Mouse (Mus musculus) mature B cell (primary cell): Measurements from ENCODE around the gene Itga9.

Experiments
- in situ Hi-C: fragments of 300-500 bp; cut with MboI; formaldehyde crosslinking; loops from 2 replicates; pipeline ENCODE4 v1.14.3; 2019

The Itga9 gene

DNA sequence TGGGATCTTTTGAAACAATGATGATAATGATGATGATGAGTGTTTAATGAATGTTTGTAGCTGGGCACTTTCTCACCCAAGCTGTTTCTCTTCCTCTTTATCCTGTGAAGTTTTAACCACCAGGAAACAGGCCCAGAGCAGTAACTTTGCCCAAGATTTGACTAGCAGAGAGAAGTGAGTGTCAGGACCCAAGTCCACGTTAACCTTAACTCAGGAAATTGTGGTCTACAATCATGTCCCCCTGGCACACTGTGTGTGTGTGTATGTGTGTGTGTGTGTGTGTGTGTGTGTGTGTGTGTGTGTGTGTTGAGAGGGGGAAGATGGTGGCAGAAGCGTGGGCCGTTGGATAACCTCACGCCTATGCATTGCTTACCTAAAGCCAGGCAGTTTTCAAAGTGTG, 120.1 kb downstream of the Itga9 start:
- in situ Hi-C loops: no loop called here

GRCm38 (mm10) chr9:118728296-118728695, 121.8 kb downstream of the Itga9 start:
- in situ Hi-C loops: no loop called here

GRCm38 (mm10) chr9:118728987-118729386, 122.5 kb downstream of the Itga9 start:
- in situ Hi-C loops: no loop called here

DNA sequence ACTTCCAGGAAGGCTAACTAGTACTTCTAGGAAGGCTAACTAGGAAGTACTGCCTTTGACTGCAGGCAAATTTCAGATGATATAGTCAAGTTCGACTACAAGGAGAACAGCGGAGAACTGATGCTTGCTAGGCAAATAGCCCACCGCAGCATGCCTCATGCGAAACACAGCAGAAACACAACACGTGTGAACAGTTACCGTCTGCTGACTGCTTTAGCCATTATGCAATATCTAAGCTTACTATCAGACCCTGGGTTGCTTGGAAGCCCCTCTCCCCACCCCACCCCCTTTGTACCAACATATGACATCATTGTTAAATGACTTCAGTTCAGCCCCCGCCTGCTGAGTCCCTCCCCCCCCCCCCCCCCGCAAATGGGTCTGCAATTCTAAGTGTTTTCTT, 123.7 kb downstream of the Itga9 start:
- in situ Hi-C loops: no loop called here

DNA sequence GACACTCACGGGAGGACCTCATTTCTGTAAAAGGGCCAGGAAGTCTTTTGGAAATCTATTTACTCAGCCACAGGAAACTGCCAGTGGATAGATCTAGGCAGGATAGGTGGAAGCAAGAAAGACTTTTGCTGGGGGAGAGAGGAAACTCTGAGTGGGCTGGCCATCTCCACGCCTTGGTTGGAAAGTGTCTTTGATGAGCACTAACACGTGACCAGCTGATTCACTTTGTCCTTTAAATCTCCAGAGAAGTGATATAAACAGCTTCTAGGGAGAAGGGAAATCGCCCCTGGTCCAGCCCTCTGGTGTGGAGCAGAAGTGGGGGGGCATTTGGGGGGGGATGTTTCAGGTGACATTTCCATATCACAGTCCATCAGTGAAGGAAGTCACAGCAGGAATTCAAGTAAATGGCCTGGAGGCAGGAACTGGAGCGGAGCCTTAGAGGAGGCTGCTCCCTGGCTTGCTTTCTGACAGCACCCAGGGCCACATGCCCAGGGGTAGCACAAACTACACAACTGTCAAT, 124.4 kb downstream of the Itga9 start:
- in situ Hi-C loops: no loop called here

DNA sequence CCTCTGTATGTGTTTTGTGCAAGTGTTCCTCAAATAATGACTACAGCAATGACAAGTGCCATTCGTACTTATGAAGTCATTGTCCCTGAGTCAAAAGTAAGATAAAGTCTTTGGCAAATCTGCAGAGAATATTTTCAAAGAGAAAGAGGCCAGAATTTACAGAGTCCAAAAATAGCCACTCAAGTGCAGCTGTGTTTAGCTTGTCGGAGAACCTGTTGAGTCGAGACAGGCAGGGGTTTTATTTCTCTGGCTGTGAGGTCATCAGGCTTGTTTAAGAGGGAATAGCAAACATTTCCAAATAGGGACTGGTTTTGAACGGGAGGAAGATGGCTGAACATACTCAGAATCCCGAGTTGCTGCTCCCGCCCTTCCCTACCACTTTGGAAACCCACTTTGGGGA, 125.2 kb downstream of the Itga9 start:
- in situ Hi-C loops: no loop called here

- in situ Hi-C loops: no loop called here
Measured at GRCm38 (mm10) chr9:118733601-118734000, 127.1 kb downstream of the Itga9 start.

DNA sequence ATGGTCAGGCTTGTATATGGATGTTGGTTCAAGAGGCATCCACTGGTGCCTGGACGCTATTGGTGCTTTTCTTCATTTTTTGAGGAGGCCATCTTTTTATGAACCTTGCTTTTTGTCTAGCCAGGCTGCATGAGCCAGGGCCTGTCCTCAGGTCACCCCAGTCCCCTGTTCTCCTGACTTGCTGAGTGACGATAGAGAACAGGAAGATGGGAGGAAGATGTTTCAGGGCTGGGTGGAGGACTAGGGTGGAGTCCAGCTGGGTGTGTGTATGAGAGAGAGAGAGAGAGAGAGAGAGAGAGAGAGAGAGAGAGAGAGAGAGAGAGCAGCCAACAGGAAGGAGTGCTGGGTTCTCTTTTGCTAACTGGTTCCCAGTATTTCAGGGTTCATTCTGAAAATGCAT, 130.6 kb downstream of the Itga9 start:
- in situ Hi-C loops: no loop called here

GRCm38 (mm10) chr9:118737601-118738137, 131.2 kb downstream of the Itga9 start:
- in situ Hi-C loops: no loop called here

DNA sequence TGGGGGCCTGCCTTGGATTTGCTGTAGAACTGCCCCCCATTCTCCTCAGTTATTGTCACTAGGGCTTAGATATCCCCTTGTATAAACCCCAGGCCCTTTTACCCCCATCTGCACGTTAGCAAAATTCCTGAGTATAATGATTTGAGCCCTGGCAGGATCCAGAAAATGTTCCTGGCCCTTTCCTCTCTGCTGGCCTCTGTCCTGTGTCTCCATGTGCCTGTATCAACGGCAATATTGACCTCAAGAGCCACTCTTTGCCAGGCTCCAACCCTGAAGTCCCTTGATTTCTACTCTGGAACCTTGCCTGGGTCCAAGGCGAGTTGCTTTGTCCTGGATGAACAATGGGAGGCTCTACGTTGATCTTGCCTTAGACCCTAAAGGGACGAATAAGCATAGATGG, 131.8 kb downstream of the Itga9 start:
- in situ Hi-C loops: no loop called here

DNA sequence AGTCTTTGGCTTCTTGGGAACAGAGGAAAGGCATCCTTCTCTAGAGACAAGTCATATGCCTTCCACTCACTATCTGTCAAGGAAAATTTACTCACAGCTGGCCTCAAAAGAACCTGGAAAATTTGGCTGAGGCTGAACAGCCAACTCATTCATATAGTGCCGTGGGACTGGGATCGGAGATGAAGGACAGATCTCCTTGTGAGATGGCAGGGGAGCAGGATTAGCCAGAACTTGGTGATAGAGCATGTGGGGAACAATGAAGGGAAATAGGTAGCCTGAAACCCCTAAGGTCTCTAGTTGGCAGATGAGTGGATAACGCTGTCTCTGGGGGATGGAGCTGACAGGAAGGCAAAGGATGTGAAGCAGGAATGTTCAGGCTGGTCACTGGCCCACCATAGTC, 132.6 kb downstream of the Itga9 start:
- in situ Hi-C loops: no loop called here

DNA sequence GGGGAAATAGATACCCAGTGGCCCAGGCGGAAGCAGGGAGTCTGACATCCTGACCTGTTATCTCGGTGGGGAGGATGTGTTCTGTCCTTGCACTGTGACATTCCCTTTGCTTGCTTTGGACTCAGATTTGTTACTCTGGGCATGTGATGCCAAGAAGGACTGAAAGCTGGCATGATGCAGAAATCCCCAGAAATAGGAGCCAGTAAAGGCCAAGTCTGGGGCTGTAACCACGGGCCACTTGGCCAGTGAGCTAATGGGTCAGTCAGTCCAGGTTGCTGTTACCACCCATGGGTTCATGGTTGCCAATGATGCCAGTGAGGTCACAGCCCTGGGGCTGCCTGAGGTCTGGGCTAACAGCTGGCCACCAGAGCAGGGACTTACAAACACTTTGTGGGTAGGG, 133.2 kb downstream of the Itga9 start:
- in situ Hi-C loops: no loop called here

- in situ Hi-C loops: no loop called here
Measured at GRCm38 (mm10) chr9:118741268-118741667, 134.8 kb downstream of the Itga9 start.

- in situ Hi-C loops: no loop called here
Measured at GRCm38 (mm10) chr9:118749335-118749949, 143.0 kb downstream of the Itga9 start.

GRCm38 (mm10) chr9:118750828-118751227, 144.3 kb downstream of the Itga9 start:
- in situ Hi-C loops: no loop called here

DNA sequence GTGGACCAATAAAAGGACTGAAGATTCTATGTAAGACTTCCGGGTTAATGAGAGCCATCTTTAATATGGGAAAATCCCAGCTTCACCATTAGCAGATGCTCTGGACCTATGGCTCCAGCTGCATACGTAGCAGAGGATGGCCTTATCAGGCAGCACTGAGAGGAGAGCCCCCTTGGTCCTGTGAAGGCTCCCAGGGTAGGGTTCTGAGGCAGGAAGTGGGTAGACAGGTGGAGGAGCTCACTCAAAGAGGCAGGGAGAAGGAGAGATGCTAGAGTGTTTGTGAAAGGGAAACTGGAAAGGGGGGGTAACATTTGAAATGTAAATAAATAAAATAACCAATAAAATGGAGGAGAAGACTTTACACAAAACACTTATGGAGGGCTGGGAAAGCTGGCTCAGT, 145.9 kb downstream of the Itga9 start:
- in situ Hi-C loops: no loop called here

GRCm38 (mm10) chr9:118759462-118759861, 153.0 kb downstream of the Itga9 start:
- in situ Hi-C loops: no loop called here

DNA sequence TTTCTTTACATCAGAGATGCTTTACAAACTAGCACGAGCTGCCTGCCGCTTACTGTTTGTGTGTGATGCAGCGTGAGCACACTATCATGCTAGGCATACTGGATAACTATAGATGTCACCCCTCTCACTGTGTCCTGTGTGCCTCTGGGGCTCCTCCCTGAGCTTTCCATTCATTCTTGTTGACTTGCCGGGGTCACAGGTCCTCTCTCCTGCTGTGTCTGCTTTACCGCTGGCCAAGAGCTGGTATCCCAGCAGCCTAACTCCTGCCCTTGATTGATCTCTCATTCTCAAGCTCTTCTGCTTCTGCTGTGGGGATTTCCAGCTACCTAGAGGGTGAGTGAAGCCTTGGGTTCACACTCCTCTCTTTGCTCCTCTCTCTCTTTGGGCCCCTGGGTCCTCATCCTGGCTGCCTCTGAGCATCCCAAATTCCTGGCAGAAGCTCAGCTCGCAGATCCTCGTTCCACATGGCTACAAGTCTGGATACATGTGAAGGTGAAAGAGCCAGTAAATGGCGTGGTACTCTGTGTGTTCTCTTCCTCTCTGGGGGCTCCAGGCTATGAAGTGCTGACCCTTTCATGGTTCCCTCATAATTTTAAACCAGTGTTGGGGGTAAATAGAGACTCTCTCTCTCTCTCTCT, 155.6 kb downstream of the Itga9 start:
- in situ Hi-C loops: no loop called here

GRCm38 (mm10) chr9:118762759-118763158, 156.3 kb downstream of the Itga9 start:
- in situ Hi-C loops: no loop called here

- in situ Hi-C loops: no loop called here
Measured at GRCm38 (mm10) chr9:118763203-118763602, 156.7 kb downstream of the Itga9 start.

- in situ Hi-C loops: no loop called here
Measured at GRCm38 (mm10) chr9:118763646-118764045, 157.2 kb downstream of the Itga9 start.

DNA sequence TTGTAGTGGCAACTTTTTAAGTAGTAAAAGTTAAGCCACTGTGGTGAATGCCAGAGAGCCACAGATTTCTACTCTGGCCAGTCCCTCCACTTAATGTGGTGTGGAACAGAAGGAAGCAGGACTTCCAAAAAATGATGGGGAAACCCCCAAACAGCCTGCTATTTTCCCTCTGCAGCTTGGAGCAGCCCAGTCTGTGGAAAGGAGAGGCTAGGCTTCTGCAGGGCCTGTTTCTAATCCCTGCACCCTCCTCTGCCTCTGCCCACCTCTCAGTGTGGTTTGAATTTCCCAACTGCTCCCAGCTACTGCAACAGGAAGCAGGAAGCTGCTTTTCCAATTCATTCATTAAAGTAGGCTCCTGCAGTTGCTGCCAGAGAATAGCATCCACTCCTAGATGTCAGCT, 158.6 kb downstream of the Itga9 start:
- in situ Hi-C loops: no loop called here

DNA sequence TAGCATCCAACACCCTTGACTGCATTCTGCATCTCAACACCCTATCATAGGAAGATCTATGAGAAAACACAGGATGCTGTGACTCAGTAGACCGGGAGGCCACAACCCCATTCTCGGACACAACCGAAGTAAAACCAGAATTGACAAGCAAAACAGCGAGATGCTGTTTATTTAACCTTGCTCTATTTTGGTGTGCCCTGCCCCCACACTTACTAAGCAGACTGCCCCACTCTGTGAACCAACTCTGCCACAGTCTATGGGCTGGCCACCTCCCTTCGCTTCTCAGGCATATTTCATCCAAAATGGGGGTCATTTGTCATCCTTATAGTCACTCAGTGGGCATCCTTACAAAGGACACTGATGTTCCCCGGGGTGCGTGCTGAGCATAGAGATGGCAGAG, 160.5 kb downstream of the Itga9 start:
- in situ Hi-C loops: no loop called here

- in situ Hi-C loops: no loop called here
Measured at GRCm38 (mm10) chr9:118768596-118768995, 162.1 kb downstream of the Itga9 start.
